Mouse (Mus musculus) B cell, adult 67 days (primary cell): ENCODE results near the gene Hoxa11. TPM values are rescaled to one million over a fixed set of nuclear protein-coding genes. Genes with fewer than 3 reads are reported as not detected.

Experiments
- total RNA-seq, 2 experiments: library from RNA; stranded (reverse); gene quantifications; 4 replicates each; pipeline ENCODE4 v1.2.4; 2023

Gene Hoxa11
- total RNA-seq: not detected

DNA sequence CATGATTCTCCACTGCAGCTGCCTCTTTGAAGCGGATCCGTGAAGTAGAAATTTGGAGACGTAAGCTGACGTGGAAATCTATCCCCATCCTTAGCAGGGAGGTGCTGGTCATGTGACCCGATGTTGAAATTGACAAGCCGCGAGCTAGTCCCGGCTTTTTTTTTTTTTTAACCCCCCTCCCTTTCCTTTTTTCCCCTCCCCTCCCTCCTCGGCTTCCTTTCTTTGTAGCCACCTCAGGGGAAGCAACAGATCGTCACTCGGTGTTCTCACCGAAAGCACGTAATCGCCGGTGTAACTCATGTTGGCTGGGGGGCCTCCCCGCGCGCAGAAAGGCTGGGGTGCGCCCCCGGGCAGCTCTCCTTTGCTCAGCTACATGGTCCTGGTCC, at the start of gene Hoxa11:
Hoxa11 (minus strand) TSS at position 54 of the 386 bp plus-strand sequence.

DNA sequence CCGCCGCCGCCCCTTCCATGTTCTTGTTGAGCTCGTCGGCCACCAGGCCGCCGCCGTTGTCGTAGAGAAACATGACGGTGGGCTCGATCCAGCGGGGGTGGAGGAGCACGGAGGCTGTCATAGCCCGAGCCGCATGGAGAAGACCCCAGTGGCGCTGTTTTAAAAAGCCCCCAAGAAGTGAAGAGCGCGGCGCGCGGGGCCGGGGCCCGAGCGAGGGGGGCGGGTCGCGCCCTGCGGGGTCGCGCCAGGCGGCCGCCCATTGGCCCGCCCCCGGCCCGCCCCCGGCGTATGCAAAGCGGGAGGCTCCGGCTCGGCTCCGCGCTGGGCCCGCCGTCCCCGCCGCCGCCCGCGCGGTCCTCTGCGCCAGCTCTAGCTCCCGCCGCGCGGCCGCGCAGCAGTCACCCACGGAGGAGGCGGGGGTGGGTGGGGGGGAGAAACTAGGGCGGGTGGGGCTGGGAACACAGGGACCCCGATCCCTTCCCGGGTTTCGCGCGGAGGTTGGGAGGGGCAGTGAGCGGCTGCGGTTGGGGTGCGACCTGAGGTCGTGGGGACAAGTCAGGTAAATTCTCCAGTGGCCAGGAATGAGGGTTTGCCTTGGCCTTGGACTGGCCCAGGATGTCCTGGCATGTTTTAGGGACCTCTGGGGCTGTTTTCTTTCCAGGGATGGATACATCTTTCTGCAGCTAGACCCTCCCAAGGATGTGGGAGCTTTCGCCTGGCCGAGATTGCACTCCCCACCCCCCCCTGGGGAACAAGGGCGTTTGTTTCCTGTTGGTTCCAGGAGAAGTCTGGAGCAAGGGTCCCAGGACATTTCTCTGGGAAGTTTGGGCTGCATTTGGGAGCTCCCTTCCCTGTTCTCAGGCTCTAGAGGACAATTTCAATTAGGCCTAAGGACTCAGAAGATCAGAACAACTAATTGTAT, 15.3 kb upstream of the Hoxa11 start, which contains the start of gene Hoxa13:
Hoxa13 (minus strand) TSS at position 227 of the 922 bp plus-strand sequence.

DNA sequence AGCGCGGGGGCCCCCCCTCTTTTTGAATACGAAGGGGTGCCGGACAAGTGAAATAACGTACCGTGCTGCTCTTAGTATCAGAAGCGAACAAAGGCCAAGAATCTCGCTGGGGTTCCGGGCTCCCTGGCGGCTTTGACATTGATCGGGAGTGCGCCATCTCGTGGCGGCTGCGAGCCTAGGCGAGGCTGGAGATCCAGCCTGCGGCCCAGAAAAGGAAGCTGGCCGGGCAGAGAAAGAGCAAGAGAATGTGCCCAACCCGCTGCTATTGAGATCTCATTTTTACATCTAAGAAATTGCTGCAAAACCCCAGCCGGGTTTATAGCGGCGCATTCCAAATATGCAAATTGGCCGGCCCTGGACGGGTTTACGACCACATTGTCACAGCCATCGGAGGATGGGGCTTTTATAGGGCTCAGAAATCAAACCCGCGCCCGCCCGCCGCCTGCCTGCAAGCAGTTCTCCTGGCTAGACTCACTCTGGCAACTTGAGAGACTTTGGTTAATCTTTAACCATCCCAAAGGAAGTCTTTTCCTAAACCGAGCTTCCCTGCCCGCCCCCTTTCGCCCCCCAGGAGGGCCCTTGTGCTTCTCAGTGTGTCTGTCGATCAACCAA, 5.1 kb downstream of the Hoxa11 start, which contains the start of gene Hoxa10:
Hoxa10 (minus strand) TSS at position 466 of the 612 bp plus-strand sequence.

DNA sequence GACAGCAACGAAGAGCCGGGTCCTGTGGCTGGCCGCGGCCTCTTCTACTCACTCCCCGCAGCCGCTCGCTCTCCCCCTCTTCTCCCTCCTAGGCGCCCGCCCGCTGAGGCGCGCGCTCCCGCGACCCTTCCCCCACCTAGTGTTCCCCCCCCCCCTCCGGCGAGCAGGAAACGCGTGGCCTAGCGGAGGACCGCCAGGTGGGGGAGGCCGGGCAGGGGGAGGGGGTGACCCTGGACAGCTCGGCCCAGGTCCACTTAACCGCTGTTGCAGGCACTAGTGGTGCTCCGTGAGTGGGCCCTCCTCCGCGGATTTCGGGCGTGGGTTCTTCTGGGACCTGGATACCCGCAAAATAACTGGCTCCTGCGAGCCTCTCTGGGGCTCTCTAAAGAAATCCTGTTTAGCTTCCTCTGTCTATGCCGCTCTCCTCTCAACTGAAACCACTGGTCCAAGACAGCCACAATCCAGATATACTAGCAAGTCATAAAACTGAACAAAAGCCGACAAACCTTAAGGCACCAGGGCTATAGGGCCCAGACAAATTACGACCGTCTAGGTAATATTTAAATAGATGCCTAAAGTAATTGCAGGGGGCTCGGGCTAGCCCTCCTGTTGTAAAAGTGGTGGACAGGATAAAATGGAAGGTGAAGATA, 15.0 kb downstream of the Hoxa11 start, which contains the start of gene Hoxa9:
Hoxa9 (minus strand) TSS at position 574 of the 650 bp plus-strand sequence.

DNA sequence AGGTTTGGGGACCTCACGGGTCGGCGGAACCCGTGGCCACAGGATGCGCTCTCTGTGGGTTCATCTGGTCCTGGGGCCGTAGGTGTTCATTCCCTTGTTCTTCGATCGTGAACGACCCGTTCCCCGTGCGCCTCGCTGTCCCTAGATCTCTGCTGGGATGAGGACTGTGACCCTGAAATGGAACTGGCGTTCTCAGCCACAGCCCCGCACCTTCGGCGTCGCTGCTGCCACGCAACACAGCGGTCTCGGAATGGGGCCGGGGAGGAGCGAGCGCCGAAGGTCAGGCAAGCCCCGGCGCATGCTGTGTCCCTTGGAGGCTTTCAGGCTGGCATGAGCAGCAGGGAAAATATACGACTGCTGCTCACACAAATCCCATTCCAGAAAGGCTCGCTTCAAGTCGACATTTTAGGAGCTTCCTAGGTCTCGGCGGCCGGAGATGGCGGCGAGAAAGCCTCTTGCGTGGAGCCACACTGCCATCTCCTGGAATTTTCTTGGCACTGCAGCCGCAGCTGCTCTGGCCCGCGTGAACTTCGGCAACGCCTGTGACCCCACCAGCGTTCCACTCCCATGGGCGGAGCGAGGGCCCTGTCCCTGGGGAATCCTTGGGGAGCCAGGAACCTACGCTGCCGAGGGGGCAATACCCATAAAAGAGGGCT, 24.1 kb downstream of the Hoxa11 start, which contains the start of gene Hoxa7:
Hoxa7 (minus strand) TSS at position 518 of the 656 bp plus-strand sequence.

DNA sequence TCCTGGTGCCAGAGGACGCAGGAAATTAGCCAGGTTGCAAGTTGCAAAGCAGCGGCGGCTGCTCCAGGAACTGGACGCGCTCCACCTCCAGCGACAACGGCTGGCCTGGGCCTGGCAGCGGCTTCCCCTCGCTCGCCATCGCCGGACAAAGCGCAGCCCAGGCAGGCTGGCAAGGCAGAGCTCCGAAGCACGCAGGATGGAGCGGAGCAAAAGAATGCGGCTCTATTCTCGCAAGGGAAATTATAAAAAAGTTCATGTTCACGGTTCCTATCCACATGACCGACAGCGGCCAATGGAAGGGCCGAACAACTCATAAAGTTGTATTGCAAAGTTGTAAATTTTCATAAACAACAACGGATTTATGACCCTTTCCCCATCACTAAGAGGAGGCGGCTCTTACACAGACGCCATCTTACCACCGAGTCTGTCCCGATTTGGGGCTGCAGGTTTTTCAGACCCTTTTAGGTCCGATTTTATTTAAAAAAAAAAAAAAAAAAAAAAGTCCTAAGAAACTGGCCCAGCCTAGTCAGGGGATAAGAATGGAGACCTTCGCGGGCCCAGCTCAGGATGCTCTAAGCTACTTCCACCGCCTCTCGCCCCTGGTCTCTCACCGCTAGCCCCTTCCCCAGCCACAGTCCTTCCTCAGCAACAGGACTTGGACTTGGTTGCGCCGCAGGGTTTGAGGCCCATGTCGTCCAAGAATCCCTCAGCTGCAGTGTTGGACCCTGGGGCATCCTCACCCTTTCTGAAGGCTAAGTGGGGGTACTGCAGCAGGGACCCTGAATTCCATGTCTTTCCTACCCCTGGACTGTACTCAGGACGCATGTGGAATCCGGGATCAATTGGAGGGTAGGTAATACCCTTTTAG, 32.3 kb downstream of the Hoxa11 start, which contains the start of the genes Hoxa3 and Gm28308:
Hoxa3 (minus strand) TSS at position 218 of the 868 bp plus-strand sequence.
Gm28308 (minus strand) TSS at position 221 of the 868 bp plus-strand sequence.

DNA sequence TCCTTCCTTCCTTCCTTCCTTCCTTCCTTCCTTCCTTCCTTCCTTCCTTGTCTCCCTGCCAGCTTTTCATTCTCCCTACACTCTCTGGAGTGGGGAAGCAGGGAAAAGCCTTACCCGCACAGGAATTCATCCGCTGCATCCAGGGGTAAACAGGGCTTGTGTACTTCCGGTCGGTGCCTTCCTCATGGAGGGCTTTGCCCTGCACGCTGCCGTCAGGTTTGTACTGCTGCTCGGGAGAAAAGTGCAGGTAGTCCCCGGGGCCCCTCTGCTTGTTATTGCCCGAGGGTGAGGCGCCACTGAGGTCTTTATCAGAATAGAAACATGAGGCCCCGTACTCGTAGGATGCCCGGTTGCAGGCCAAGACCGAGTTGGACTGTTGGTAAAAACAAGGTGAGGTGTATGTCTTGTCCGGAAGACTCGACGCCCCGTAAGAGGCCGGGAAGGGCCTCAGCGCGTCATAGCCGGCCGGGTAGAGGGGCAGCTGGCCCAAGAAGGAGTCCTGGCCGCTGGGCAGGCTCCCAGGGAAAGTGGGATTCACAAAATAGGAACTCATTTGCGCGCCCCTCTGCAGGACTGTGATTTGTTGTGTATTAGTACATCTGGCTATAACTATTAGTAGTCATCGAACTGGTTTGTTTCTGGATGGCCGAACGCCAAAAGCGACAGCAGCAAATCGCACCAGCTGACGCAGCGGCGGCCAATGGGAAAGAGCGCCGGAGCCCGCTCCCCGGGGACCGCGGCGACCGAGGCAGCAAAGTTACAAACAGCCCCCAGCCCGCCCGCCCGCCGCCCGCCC, 37.3 kb downstream of the Hoxa11 start, which contains the start of gene Hoxa6:
Hoxa6 (minus strand) TSS at position 651 of the 796 bp plus-strand sequence.

DNA sequence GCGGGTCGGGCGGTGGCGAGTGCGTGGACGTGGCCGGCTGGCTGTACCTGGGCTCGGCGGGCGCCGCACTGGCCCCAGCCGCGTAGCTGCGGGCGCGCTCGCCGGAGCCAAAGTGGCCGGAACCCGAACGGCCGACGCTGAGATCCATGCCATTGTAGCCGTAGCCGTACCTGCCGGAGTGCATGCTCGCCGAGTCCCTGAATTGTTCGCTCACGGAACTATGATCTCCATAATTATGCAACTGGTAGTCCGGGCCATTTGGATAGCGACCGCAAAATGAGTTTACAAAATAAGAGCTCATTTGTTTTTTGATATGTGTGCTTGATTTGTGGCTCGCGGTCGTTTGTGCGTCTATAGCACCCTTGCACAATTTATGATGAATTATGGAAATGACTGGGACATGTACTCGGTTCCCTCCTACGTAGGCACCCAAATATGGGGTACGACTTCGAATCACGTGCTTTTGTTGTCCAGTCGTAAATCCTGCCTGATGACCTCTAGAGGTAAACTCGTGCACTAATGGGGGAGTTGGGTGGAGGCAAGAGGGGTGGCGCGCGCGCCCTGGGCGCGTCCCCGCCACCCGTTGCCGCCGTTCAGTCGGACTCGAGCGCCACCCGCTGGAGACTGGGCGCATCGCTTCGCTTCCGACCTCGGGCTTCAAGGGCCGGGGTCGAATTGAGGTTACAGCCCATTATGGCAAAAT, 41.4 kb downstream of the Hoxa11 start, which contains the start of gene Hoxa5:
Hoxa5 (minus strand) TSS at position 538 of the 703 bp plus-strand sequence.

Other genes with a start within 250 kb of the Hoxa11 start
- gene Skap2, start 233.3 kb downstream of the Hoxa11 start, total RNA-seq: 10 to 100 TPM; 48.5 to 50.5 TPM
- not detected for gene Hoxa1, start 87.5 kb downstream of the Hoxa11 start, total RNA-seq
- not detected for gene Hoxa2, start 81.0 kb downstream of the Hoxa11 start, total RNA-seq
- gene 5730596B20Rik, start 68.3 kb downstream of the Hoxa11 start, total RNA-seq: not detected
- not detected for gene Hoxa4, start 54.1 kb downstream of the Hoxa11 start, total RNA-seq
- not detected for gene Hoxa5, start 41.2 kb downstream of the Hoxa11 start, total RNA-seq
- not detected for gene Hoxa6, start 37.1 kb downstream of the Hoxa11 start, total RNA-seq
- gene Hoxa3, start 32.5 kb downstream of the Hoxa11 start, total RNA-seq: not detected
- not detected for gene Gm28308, start 32.5 kb downstream of the Hoxa11 start, total RNA-seq
- under 1 TPM in 1 of 2 experiments, not detected in 1; 0.30 TPM for gene Hoxa7, start 24.0 kb downstream of the Hoxa11 start, total RNA-seq
- gene Hoxa9, start 14.7 kb downstream of the Hoxa11 start, total RNA-seq: not detected
- not detected for gene Hoxa10, start 5.0 kb downstream of the Hoxa11 start, total RNA-seq
- not detected for gene Hoxa13, start 15.1 kb upstream of the Hoxa11 start, total RNA-seq
- gene Evx1, start 67.7 kb upstream of the Hoxa11 start, total RNA-seq: not detected